Mouse (Mus musculus): ENCODE measurements around the gene Fam207a. TPM values are rescaled to one million over a fixed set of nuclear protein-coding genes. Genes with fewer than 3 reads are reported as not detected.

The Fam207a gene
- total RNA-seq (2021) (10 to 100 TPM in 1 of 2 experiments, 1 to 10 TPM in 1; 8.2 to 10.3 TPM), polyA plus RNA-seq (2012; rRNA removed) (10.4 and 11.1 TPM in 2 replicates)
- long read RNA-seq, transcript Fam207a-201 (6 exons, 2,394 nt), result major isoform, 6 of 7 reads
- long read RNA-seq, partial matches to known transcripts, result 0 of 7 reads
- long read RNA-seq, other reads (novel, unspliced or antisense), result 1 of 7 reads

GRCm38 (mm10) chr10:77515385-77516348 lies at the start of gene Fam207a:
Fam207a (minus strand) TSS chr10:77515785.
- H3K36me3 ChIP-seq (ENCODE audit: control insufficient read depth, insufficient read depth, low read length), result no peaks in the 10 kb centered on the region
- TF ChIP-seq POLR2A (IDR thresholded peaks at IDR 0.05; ENCODE audit: insufficient read depth, low read depth, low read length) (peak; percentile 99), CTCF (IDR thresholded peaks at IDR 0.05) (no peak), EP300 (IDR thresholded peaks at IDR 0.05; ENCODE audit: insufficient read depth, low read depth, low read length) (peak; percentile 79)
- DNase-seq, result peak; percentile 95 to 96
- peaks cover 6% of the 10 kb centered on the region for H3K4me1 ChIP-seq (ENCODE audit: control insufficient read depth, insufficient read depth, low read length)
- intact Hi-C loops (cut with DNase I), result loop anchor here (2.0 to 10.0 kb wide), 5 partner anchors 41 to 402 kb away; no protein-coding TSS in a partner anchor
- WGBS, result under 1% methylated on average over 75 of the region's 75 CpGs
- peak within 1 kb of the TSS; percentile 79 for H3K27ac ChIP-seq
- H3K27me3 ChIP-seq (ENCODE audit: control insufficient read depth, insufficient read depth, low read length), result no peaks in the 10 kb centered on the region
- H3K4me3 ChIP-seq, result peak within 1 kb of the TSS; percentile 90
- peak within 1 kb of the TSS; percentile 76 for H3K9ac ChIP-seq (ENCODE audit: low read depth, low read length)
- H3K79me2 ChIP-seq (replicated peaks; ENCODE audit: control insufficient read depth, insufficient read depth, low read length), result no peaks in the 10 kb centered on the region

- Histone ChIP-seq H3K4me1 (ENCODE audit: control insufficient read depth, insufficient read depth, low read length) (no peaks in the 10 kb centered on the region), H3K9ac (ENCODE audit: low read depth, low read length) (no peak overlapping the region), H3K27me3 (ENCODE audit: control insufficient read depth, insufficient read depth, low read length) (no peaks in the 10 kb centered on the region), H3K36me3 (ENCODE audit: control insufficient read depth, insufficient read depth, low read length) (no peaks in the 10 kb centered on the region), H3K79me2 (replicated peaks; ENCODE audit: control insufficient read depth, insufficient read depth, low read length) (no peaks in the 10 kb centered on the region), H3K4me3 (no peak overlapping the region), H3K27ac (no peak overlapping the region)
- TF ChIP-seq EP300 (IDR thresholded peaks at IDR 0.05; ENCODE audit: insufficient read depth, low read depth, low read length), result no peak
- no peak for TF ChIP-seq CTCF (IDR thresholded peaks at IDR 0.05)
- no peak for TF ChIP-seq POLR2A (IDR thresholded peaks at IDR 0.05; ENCODE audit: insufficient read depth, low read depth, low read length)
- intact Hi-C loops (cut with DNase I), result loop anchor here (5.0 kb wide), 1 partner anchor 283 kb away; no protein-coding TSS in a partner anchor
- DNase-seq, result no peak
- 69% methylated on average over 8 of the region's 8 CpGs for WGBS
Measured at GRCm38 (mm10) chr10:77565005-77565404, 49.4 kb upstream of the Fam207a start.

GRCm38 (mm10) chr10:77561508-77561907 lies 45.9 kb upstream of the Fam207a start:
- Histone ChIP-seq H3K36me3 (ENCODE audit: control insufficient read depth, insufficient read depth, low read length) (no peaks in the 10 kb centered on the region), H3K9ac (ENCODE audit: low read depth, low read length) (no peak overlapping the region), H3K27ac (no peak overlapping the region), H3K4me3 (no peak overlapping the region), H3K79me2 (replicated peaks; ENCODE audit: control insufficient read depth, insufficient read depth, low read length) (no peaks in the 10 kb centered on the region), H3K27me3 (ENCODE audit: control insufficient read depth, insufficient read depth, low read length) (no peaks in the 10 kb centered on the region), H3K4me1 (ENCODE audit: control insufficient read depth, insufficient read depth, low read length) (no peaks in the 10 kb centered on the region)
- intact Hi-C loops (cut with DNase I), result no loop called here
- TF ChIP-seq EP300 (IDR thresholded peaks at IDR 0.05; ENCODE audit: insufficient read depth, low read depth, low read length) (no peak), CTCF (IDR thresholded peaks at IDR 0.05) (no peak), POLR2A (IDR thresholded peaks at IDR 0.05; ENCODE audit: insufficient read depth, low read depth, low read length) (no peak)
- no peak for DNase-seq
- 66% methylated on average over 2 of the region's 2 CpGs for WGBS

- 77% methylated on average over 9 of the region's 9 CpGs for WGBS
- DNase-seq, result no peak
- no peaks in the 10 kb centered on the region for H3K27me3 ChIP-seq (ENCODE audit: control insufficient read depth, insufficient read depth, low read length)
- TF ChIP-seq POLR2A (IDR thresholded peaks at IDR 0.05; ENCODE audit: insufficient read depth, low read depth, low read length) (no peak), CTCF (IDR thresholded peaks at IDR 0.05) (no peak), EP300 (IDR thresholded peaks at IDR 0.05; ENCODE audit: insufficient read depth, low read depth, low read length) (no peak)
- H3K36me3 ChIP-seq (ENCODE audit: control insufficient read depth, insufficient read depth, low read length), result no peaks in the 10 kb centered on the region
- H3K79me2 ChIP-seq (replicated peaks; ENCODE audit: control insufficient read depth, insufficient read depth, low read length), result no peaks in the 10 kb centered on the region
- no peak overlapping the region for H3K4me3 ChIP-seq
- H3K4me1 ChIP-seq (ENCODE audit: control insufficient read depth, insufficient read depth, low read length), result no peaks in the 10 kb centered on the region
- intact Hi-C loops (cut with DNase I), result no loop called here
- no peak overlapping the region for H3K27ac ChIP-seq
- no peak overlapping the region for H3K9ac ChIP-seq (ENCODE audit: low read depth, low read length)
Measured at GRCm38 (mm10) chr10:77560830-77561229, 45.2 kb upstream of the Fam207a start.

GRCm38 (mm10) chr10:77560090-77560489 lies 44.5 kb upstream of the Fam207a start:
- TF ChIP-seq CTCF (IDR thresholded peaks at IDR 0.05) (no peak), POLR2A (IDR thresholded peaks at IDR 0.05; ENCODE audit: insufficient read depth, low read depth, low read length) (no peak), EP300 (IDR thresholded peaks at IDR 0.05; ENCODE audit: insufficient read depth, low read depth, low read length) (no peak)
- H3K27ac ChIP-seq, result no peak overlapping the region
- no peaks in the 10 kb centered on the region for H3K4me1 ChIP-seq (ENCODE audit: control insufficient read depth, insufficient read depth, low read length)
- no peaks in the 10 kb centered on the region for H3K79me2 ChIP-seq (replicated peaks; ENCODE audit: control insufficient read depth, insufficient read depth, low read length)
- H3K36me3 ChIP-seq (ENCODE audit: control insufficient read depth, insufficient read depth, low read length), result no peaks in the 10 kb centered on the region
- intact Hi-C loops (cut with DNase I), result no loop called here
- H3K4me3 ChIP-seq, result no peak overlapping the region
- DNase-seq, result no peak
- WGBS, result 75% methylated on average over 11 of the region's 11 CpGs
- no peaks in the 10 kb centered on the region for H3K27me3 ChIP-seq (ENCODE audit: control insufficient read depth, insufficient read depth, low read length)
- no peak overlapping the region for H3K9ac ChIP-seq (ENCODE audit: low read depth, low read length)

Measured in heart, adult 2 months (tissue).